Mouse (Mus musculus): ENCODE measurements around the gene Cilp2. TPM values are rescaled to one million over a fixed set of nuclear protein-coding genes. Genes with fewer than 3 reads are reported as not detected.

Cilp2 gene
- polyA plus RNA-seq, 1 experiment: not detected

- Histone ChIP-seq H3K4me1 (ENCODE audit: control insufficient read depth, insufficient read depth, low read length) (no peaks in the 10 kb centered on the region), H3K27ac (ENCODE audit: insufficient read depth, low read depth, low read length) (no peak overlapping the region), H3K4me3 (ENCODE audit: insufficient read depth, low read depth, low read length) (no peak overlapping the region)
- 86% methylated on average over 6 of the region's 6 CpGs for WGBS
- no peak for TF ChIP-seq CTCF (IDR thresholded peaks at IDR 0.05; ENCODE audit: insufficient read depth, low read depth, low read length)
- TF ChIP-seq POLR2A (IDR thresholded peaks at IDR 0.05; ENCODE audit: insufficient read depth, low read depth, low read length): no peak
These were observed 16.6 kb downstream of the Cilp2 start for GRCm38 (mm10) chr8:69870907-69871306.

GRCm38 (mm10) chr8:69870003-69870765 is 17.3 kb downstream of the Cilp2 start:
- WGBS: 83% methylated on average over 11 of the region's 11 CpGs
- no peak overlapping the region for H3K27ac ChIP-seq (ENCODE audit: insufficient read depth, low read depth, low read length)
- H3K4me3 ChIP-seq (ENCODE audit: insufficient read depth, low read depth, low read length): no peak overlapping the region
- TF ChIP-seq CTCF (IDR thresholded peaks at IDR 0.05; ENCODE audit: insufficient read depth, low read depth, low read length): no peak
- no peak for TF ChIP-seq POLR2A (IDR thresholded peaks at IDR 0.05; ENCODE audit: insufficient read depth, low read depth, low read length)
- H3K4me1 ChIP-seq (ENCODE audit: control insufficient read depth, insufficient read depth, low read length): no peaks in the 10 kb centered on the region

GRCm38 (mm10) chr8:69867696-69868326 is 19.7 kb downstream of the Cilp2 start:
- TF ChIP-seq POLR2A (IDR thresholded peaks at IDR 0.05; ENCODE audit: insufficient read depth, low read depth, low read length) (no peak), CTCF (IDR thresholded peaks at IDR 0.05; ENCODE audit: insufficient read depth, low read depth, low read length) (no peak)
- 84% methylated on average over 5 of the region's 5 CpGs for WGBS
- no peak overlapping the region for H3K27ac ChIP-seq (ENCODE audit: insufficient read depth, low read depth, low read length)
- H3K4me3 ChIP-seq (ENCODE audit: insufficient read depth, low read depth, low read length): no peak overlapping the region
- peaks cover 3% of the 10 kb centered on the region; the same call in 1 of the 2 replicates for H3K4me1 ChIP-seq (ENCODE audit: control insufficient read depth, insufficient read depth, low read length)

- WGBS: 75% methylated on average over 5 of the region's 5 CpGs
- peaks cover 3% of the 10 kb centered on the region; the same call in 1 of the 2 replicates for H3K4me1 ChIP-seq (ENCODE audit: control insufficient read depth, insufficient read depth, low read length)
- no peak overlapping the region for H3K27ac ChIP-seq (ENCODE audit: insufficient read depth, low read depth, low read length)
- TF ChIP-seq POLR2A (IDR thresholded peaks at IDR 0.05; ENCODE audit: insufficient read depth, low read depth, low read length) (no peak), CTCF (IDR thresholded peaks at IDR 0.05; ENCODE audit: insufficient read depth, low read depth, low read length) (no peak)
- H3K4me3 ChIP-seq (ENCODE audit: insufficient read depth, low read depth, low read length): no peak overlapping the region
These were observed 23.3 kb downstream of the Cilp2 start for GRCm38 (mm10) chr8:69864180-69864579.

GRCm38 (mm10) chr8:69863387-69864020 is 24.0 kb downstream of the Cilp2 start:
- 72% methylated on average over 5 of the region's 5 CpGs for WGBS
- no peak overlapping the region for H3K4me3 ChIP-seq (ENCODE audit: insufficient read depth, low read depth, low read length)
- H3K4me1 ChIP-seq (ENCODE audit: control insufficient read depth, insufficient read depth, low read length): peaks cover 3% of the 10 kb centered on the region; the same call in 1 of the 2 replicates
- H3K27ac ChIP-seq (ENCODE audit: insufficient read depth, low read depth, low read length): no peak overlapping the region
- TF ChIP-seq CTCF (IDR thresholded peaks at IDR 0.05; ENCODE audit: insufficient read depth, low read depth, low read length) (no peak), POLR2A (IDR thresholded peaks at IDR 0.05; ENCODE audit: insufficient read depth, low read depth, low read length) (no peak)

GRCm38 (mm10) chr8:69861251-69861650 is 26.2 kb downstream of the Cilp2 start:
- peaks cover 3% of the 10 kb centered on the region; the same call in 1 of the 2 replicates for H3K4me1 ChIP-seq (ENCODE audit: control insufficient read depth, insufficient read depth, low read length)
- no peak overlapping the region for H3K4me3 ChIP-seq (ENCODE audit: insufficient read depth, low read depth, low read length)
- WGBS: 84% methylated on average over 2 of the region's 2 CpGs
- TF ChIP-seq CTCF (IDR thresholded peaks at IDR 0.05; ENCODE audit: insufficient read depth, low read depth, low read length) (no peak), POLR2A (IDR thresholded peaks at IDR 0.05; ENCODE audit: insufficient read depth, low read depth, low read length) (no peak)
- no peak overlapping the region for H3K27ac ChIP-seq (ENCODE audit: insufficient read depth, low read depth, low read length)

- Histone ChIP-seq H3K27ac (ENCODE audit: insufficient read depth, low read depth, low read length) (no peak overlapping the region), H3K4me1 (ENCODE audit: control insufficient read depth, insufficient read depth, low read length) (peaks cover 3% of the 10 kb centered on the region; the same call in 1 of the 2 replicates), H3K4me3 (ENCODE audit: insufficient read depth, low read depth, low read length) (no peak overlapping the region)
- TF ChIP-seq POLR2A (IDR thresholded peaks at IDR 0.05; ENCODE audit: insufficient read depth, low read depth, low read length): no peak
- TF ChIP-seq CTCF (IDR thresholded peaks at IDR 0.05; ENCODE audit: insufficient read depth, low read depth, low read length): no peak
- 69% methylated on average over 4 of the region's 4 CpGs for WGBS
These were observed 26.7 kb downstream of the Cilp2 start for GRCm38 (mm10) chr8:69860807-69861206.

- TF ChIP-seq POLR2A (IDR thresholded peaks at IDR 0.05; ENCODE audit: insufficient read depth, low read depth, low read length) (no peak), CTCF (IDR thresholded peaks at IDR 0.05; ENCODE audit: insufficient read depth, low read depth, low read length) (no peak)
- WGBS: 94% methylated on average over 10 of the region's 10 CpGs
- Histone ChIP-seq H3K27ac (ENCODE audit: insufficient read depth, low read depth, low read length) (no peak overlapping the region), H3K4me1 (ENCODE audit: control insufficient read depth, insufficient read depth, low read length) (peaks cover 8% of the 10 kb centered on the region), H3K4me3 (ENCODE audit: insufficient read depth, low read depth, low read length) (no peak overlapping the region)
These were observed 33.6 kb downstream of the Cilp2 start for GRCm38 (mm10) chr8:69853869-69854268.

Measured in olfactory bulb, adult 2 months (tissue).